Mouse (Mus musculus): Measurements from ENCODE around the gene Actr5.

- TF ChIP-seq CTCF (IDR thresholded peaks at IDR 0.05; ENCODE audit: extremely low read depth, insufficient read length, insufficient replicate concordance, low read depth, low read length) (no peak), POLR2A (IDR thresholded peaks at IDR 0.05; ENCODE audit: low read depth, low read length) (no peak)
Measured at GRCm38 (mm10) chr2:158606511-158606964, 18.1 kb upstream of the Actr5 start.
